Mouse (Mus musculus): ENCODE measurements around the gene Sphk2. TPM values are rescaled to one million over a fixed set of nuclear protein-coding genes. Genes with fewer than 3 reads are reported as not detected.

Gene Sphk2
- polyA plus RNA-seq, 1 experiment from 2014 or later = 45.5 TPM

GRCm38 (mm10) chr7:45741777-45742176 is 24.0 kb upstream of the Sphk2 start:
- Histone ChIP-seq H3K4me1 (peaks cover 11% of the 10 kb centered on the region), H3K4me3 (peak overlapping the region; percentile 35), H3K27me3 (ENCODE audit: low read depth, poor library complexity, severe bottlenecking) (peaks cover 9% of the 10 kb centered on the region; the same call in 1 of the 2 replicates), H3K36me3 (no peaks in the 10 kb centered on the region), H3K9me3 (replicated peaks) (no peaks in the 10 kb centered on the region), H3K27ac (peak overlapping the region; percentile 46; the same call in 1 of the 2 replicates)
- DNase-seq (ENCODE audit: low spot score) = no peak
- 29% methylated on average over 11 of the region's 11 CpGs for WGBS

GRCm38 (mm10) chr7:45741308-45741707 is 23.5 kb upstream of the Sphk2 start:
- peaks cover 9% of the 10 kb centered on the region; the same call in 1 of the 2 replicates for H3K27me3 ChIP-seq (ENCODE audit: low read depth, poor library complexity, severe bottlenecking)
- peaks cover 11% of the 10 kb centered on the region for H3K4me1 ChIP-seq
- H3K4me3 ChIP-seq = no peak overlapping the region
- DNase-seq (ENCODE audit: low spot score) = no peak
- H3K9me3 ChIP-seq (replicated peaks) = no peaks in the 10 kb centered on the region
- H3K36me3 ChIP-seq = no peaks in the 10 kb centered on the region
- WGBS = 87% methylated on average over 12 of the region's 12 CpGs
- peak overlapping the region; percentile 46; the same call in 1 of the 2 replicates for H3K27ac ChIP-seq

GRCm38 (mm10) chr7:45739820-45740219 is 22.0 kb upstream of the Sphk2 start:
- Histone ChIP-seq H3K9me3 (replicated peaks) (no peaks in the 10 kb centered on the region), H3K27ac (no peak overlapping the region), H3K4me3 (no peak overlapping the region), H3K27me3 (ENCODE audit: low read depth, poor library complexity, severe bottlenecking) (peaks cover 9% of the 10 kb centered on the region; the same call in 1 of the 2 replicates), H3K36me3 (no peaks in the 10 kb centered on the region), H3K4me1 (peaks cover 11% of the 10 kb centered on the region)
- no peak for DNase-seq (ENCODE audit: low spot score)
- 75% methylated on average over 10 of the region's 10 CpGs for WGBS

- Histone ChIP-seq H3K27ac (no peak overlapping the region), H3K27me3 (ENCODE audit: low read depth, poor library complexity, severe bottlenecking) (peaks cover 9% of the 10 kb centered on the region; the same call in 1 of the 2 replicates), H3K4me3 (no peak overlapping the region), H3K4me1 (peaks cover 11% of the 10 kb centered on the region), H3K9me3 (replicated peaks) (no peaks in the 10 kb centered on the region), H3K36me3 (no peaks in the 10 kb centered on the region)
- WGBS = 7% methylated on average over 9 of the region's 9 CpGs
- peak; percentile 88 for DNase-seq (ENCODE audit: low spot score)
These were observed 21.5 kb upstream of the Sphk2 start for GRCm38 (mm10) chr7:45739162-45739763.

GRCm38 (mm10) chr7:45733477-45733876 is 15.7 kb upstream of the Sphk2 start:
- no peak overlapping the region for H3K27ac ChIP-seq
- WGBS = 66% methylated on average over 5 of the region's 5 CpGs
- no peaks in the 10 kb centered on the region for H3K9me3 ChIP-seq (replicated peaks)
- DNase-seq (ENCODE audit: low spot score) = no peak
- no peak overlapping the region for H3K4me3 ChIP-seq
- H3K4me1 ChIP-seq = peaks cover 18% of the 10 kb centered on the region
- peaks cover 19% of the 10 kb centered on the region for H3K36me3 ChIP-seq
- no peaks in the 10 kb centered on the region for H3K27me3 ChIP-seq (ENCODE audit: low read depth, poor library complexity, severe bottlenecking)

- Histone ChIP-seq H3K4me3 (0 out of 2 replicates have a peak overlapping the region, but pooled peaks have one; percentile 1), H3K27ac (peak overlapping the region; percentile 61), H3K27me3 (ENCODE audit: low read depth, poor library complexity, severe bottlenecking) (no peaks in the 10 kb centered on the region), H3K4me1 (peaks cover 18% of the 10 kb centered on the region), H3K9me3 (replicated peaks) (no peaks in the 10 kb centered on the region), H3K36me3 (peaks cover 45% of the 10 kb centered on the region)
- 16% methylated on average over 16 of the region's 16 CpGs for WGBS
- DNase-seq (ENCODE audit: low spot score) = peak; percentile 81
These were observed 13.1 kb upstream of the Sphk2 start for GRCm38 (mm10) chr7:45730727-45731431.

GRCm38 (mm10) chr7:45727625-45728024 is 9.8 kb upstream of the Sphk2 start:
- peaks cover 78% of the 10 kb centered on the region for H3K36me3 ChIP-seq

GRCm38 (mm10) chr7:45726419-45726818 is 8.6 kb upstream of the Sphk2 start:
- no peak overlapping the region for H3K4me3 ChIP-seq
- no peaks in the 10 kb centered on the region for H3K27me3 ChIP-seq (ENCODE audit: low read depth, poor library complexity, severe bottlenecking)
- peaks cover 90% of the 10 kb centered on the region for H3K36me3 ChIP-seq
- peaks cover 26% of the 10 kb centered on the region for H3K4me1 ChIP-seq
- H3K27ac ChIP-seq = no peak overlapping the region
- WGBS = 94% methylated on average over 10 of the region's 10 CpGs
- no peak for DNase-seq (ENCODE audit: low spot score)
- no peaks in the 10 kb centered on the region for H3K9me3 ChIP-seq (replicated peaks)

More at GRCm38 (mm10) chr7:45727625-45728024, 9.8 kb upstream of the Sphk2 start:
- peaks cover 18% of the 10 kb centered on the region for H3K4me1 ChIP-seq
- no peaks in the 10 kb centered on the region for H3K9me3 ChIP-seq (replicated peaks)
- H3K27me3 ChIP-seq (ENCODE audit: low read depth, poor library complexity, severe bottlenecking) = no peaks in the 10 kb centered on the region
- H3K27ac ChIP-seq = no peak overlapping the region
- WGBS = 84% methylated on average over 3 of the region's 3 CpGs
- no peak for DNase-seq (ENCODE audit: low spot score)
- no peak overlapping the region for H3K4me3 ChIP-seq

- Histone ChIP-seq H3K27ac (no peak within 1 kb of the TSS), H3K9me3 (replicated peaks) (no peaks in the 10 kb centered on the region), H3K36me3 (peaks cover 97% of the 10 kb centered on the region), H3K4me1 (peaks cover 22% of the 10 kb centered on the region), H3K4me3 (peak within 1 kb of the TSS; percentile 7; the same call in 1 of the 2 replicates), H3K27me3 (ENCODE audit: low read depth, poor library complexity, severe bottlenecking) (no peaks in the 10 kb centered on the region)
- no peak for DNase-seq (ENCODE audit: low spot score)
- 93% methylated on average over 11 of the region's 11 CpGs for WGBS
These were observed 7.9 kb upstream of the Sphk2 start, which contains the start of gene Spaca4 for GRCm38 (mm10) chr7:45725713-45726112. Gene Spaca4 (minus strand): TSS chr7:45725813.

- no peak for DNase-seq (ENCODE audit: low spot score)
- 93% methylated on average over 9 of the region's 9 CpGs for WGBS
- peaks cover 100% of the 10 kb centered on the region for H3K36me3 ChIP-seq
- no peaks in the 10 kb centered on the region for H3K27me3 ChIP-seq (ENCODE audit: low read depth, poor library complexity, severe bottlenecking)
- no peak overlapping the region for H3K27ac ChIP-seq
- H3K4me3 ChIP-seq = no peak overlapping the region
- H3K9me3 ChIP-seq (replicated peaks) = no peaks in the 10 kb centered on the region
- peaks cover 20% of the 10 kb centered on the region for H3K4me1 ChIP-seq
These were observed 7.3 kb upstream of the Sphk2 start for GRCm38 (mm10) chr7:45725151-45725550.

GRCm38 (mm10) chr7:45723781-45724180 is 6.0 kb upstream of the Sphk2 start:
- Histone ChIP-seq H3K27ac (no peak overlapping the region), H3K36me3 (peaks cover 100% of the 10 kb centered on the region)
- DNase-seq (ENCODE audit: low spot score) = no peak

GRCm38 (mm10) chr7:45723301-45723700 is 5.5 kb upstream of the Sphk2 start:
- peaks cover 30% of the 10 kb centered on the region for H3K4me1 ChIP-seq
- H3K36me3 ChIP-seq = peaks cover 97% of the 10 kb centered on the region
- no peak overlapping the region for H3K4me3 ChIP-seq
- 88% methylated on average over 4 of the region's 4 CpGs for WGBS
- DNase-seq (ENCODE audit: low spot score) = no peak
- no peaks in the 10 kb centered on the region for H3K9me3 ChIP-seq (replicated peaks)
- H3K27me3 ChIP-seq (ENCODE audit: low read depth, poor library complexity, severe bottlenecking) = no peaks in the 10 kb centered on the region
- no peak overlapping the region for H3K27ac ChIP-seq

More at GRCm38 (mm10) chr7:45723781-45724180, 6.0 kb upstream of the Sphk2 start:
- H3K4me3 ChIP-seq = no peak overlapping the region
- peaks cover 29% of the 10 kb centered on the region for H3K4me1 ChIP-seq
- H3K27me3 ChIP-seq (ENCODE audit: low read depth, poor library complexity, severe bottlenecking) = no peaks in the 10 kb centered on the region
- WGBS = 93% methylated on average over 14 of the region's 14 CpGs
- no peaks in the 10 kb centered on the region for H3K9me3 ChIP-seq (replicated peaks)

GRCm38 (mm10) chr7:45722348-45722713 is 4.5 kb upstream of the Sphk2 start:
- H3K4me3 ChIP-seq = peak overlapping the region; percentile 10; the same call in 1 of the 2 replicates
- peaks cover 87% of the 10 kb centered on the region for H3K36me3 ChIP-seq
- no peaks in the 10 kb centered on the region for H3K9me3 ChIP-seq (replicated peaks)
- peaks cover 30% of the 10 kb centered on the region for H3K4me1 ChIP-seq
- WGBS = 75% methylated on average over 13 of the region's 13 CpGs
- no peak for DNase-seq (ENCODE audit: low spot score)
- peak overlapping the region; percentile 19; the same call in 1 of the 2 replicates for H3K27ac ChIP-seq
- H3K27me3 ChIP-seq (ENCODE audit: low read depth, poor library complexity, severe bottlenecking) = no peaks in the 10 kb centered on the region

Measured in limb, embryonic 10.5 days (tissue).